Mouse (Mus musculus) gastrocnemius, adult 2 months (tissue): ENCODE measurements around the gene Mt4. TPM values are rescaled to one million over a fixed set of nuclear protein-coding genes. Genes with fewer than 3 reads are reported as not detected.
A peak's percentile ranks its signal among the peaks of the same experiment; 100 is the strongest.

ENCODE experiments used
- DNase-seq: peaks from one replicate; pipeline ENCODE4 v3.0.0; 2022
- H3K27ac ChIP-seq: fragments of 200-600 bp; 2 replicates; pipeline ENCODE4 v1.8.1; 2022; ENCODE audit warnings: mild to moderate bottlenecking
- H3K4me3 ChIP-seq: fragments of 200-600 bp; 2 replicates; pipeline ENCODE4 v1.8.1; 2022; ENCODE audit warnings: mild to moderate bottlenecking, moderate library complexity
- CTCF ChIP-seq: fragments of 200-600 bp; IDR thresholded peaks from 2 replicates; pipeline ENCODE4 v1.8.1; 2022; ENCODE audit warnings: antibody characterized with exemption, mild to moderate bottlenecking, moderate library complexity
- intact Hi-C: fragments of 180-260 bp; cut with DNase I; formaldehyde crosslinking; loops from one replicate; pipeline ENCODE4 v1.15.1; 2025
- total RNA-seq, 2 experiments: library from RNA; stranded (reverse); gene quantifications; 2 replicates each; pipeline ENCODE4 v1.2.3; 2021

Gene Mt4
- total RNA-seq, 2 experiments from 2014 or later: not detected

GRCm38 (mm10) chr8:94173848-94174403, 36.9 kb downstream of the Mt4 start:
- TF ChIP-seq CTCF: peak; percentile 11; the same call in 1 of the 2 replicates
- Histone ChIP-seq H3K4me3 (peak overlapping the region; percentile 15; the same call in 1 of the 2 replicates), H3K27ac (peak overlapping the region; percentile 35; the same call in 1 of the 2 replicates)
- DNase-seq: no peak
- intact Hi-C loops: no loop called here

GRCm38 (mm10) chr8:94174619-94175213, 37.7 kb downstream of the Mt4 start:
- intact Hi-C loops: no loop called here
- TF ChIP-seq CTCF: peak; percentile 27; the same call in 1 of the 2 replicates

GRCm38 (mm10) chr8:94177716-94178390, 40.9 kb downstream of the Mt4 start:
- peak overlapping the region; percentile 95; the same call in 1 of the 2 replicates for H3K27ac ChIP-seq
- TF ChIP-seq CTCF: no peak
- DNase-seq: no peak
- no peak overlapping the region for H3K4me3 ChIP-seq
- intact Hi-C loops: no loop called here

More at GRCm38 (mm10) chr8:94174619-94175213, 37.7 kb downstream of the Mt4 start:
- Histone ChIP-seq H3K4me3 (no peak overlapping the region), H3K27ac (no peak overlapping the region)
- DNase-seq: no peak

GRCm38 (mm10) chr8:94178857-94179712, 42.1 kb downstream of the Mt4 start, which contains the start of gene Mt1:
Mt1 (plus strand) TSS chr8:94179082.
- intact Hi-C loops: no loop called here
- Histone ChIP-seq H3K27ac (peak within 1 kb of the TSS; percentile 95), H3K4me3 (peak within 1 kb of the TSS; percentile 75)
- TF ChIP-seq CTCF: no peak
- peak; percentile 97 for DNase-seq

- H3K27ac ChIP-seq: peak overlapping the region; percentile 95
- intact Hi-C loops: no loop called here
- TF ChIP-seq CTCF: no peak
- DNase-seq: peak; percentile 41
- H3K4me3 ChIP-seq: peak overlapping the region; percentile 75
Measured at GRCm38 (mm10) chr8:94179713-94180560, 42.9 kb downstream of the Mt4 start.

GRCm38 (mm10) chr8:94180561-94180908, 43.5 kb downstream of the Mt4 start:
- Histone ChIP-seq H3K27ac (no peak overlapping the region), H3K4me3 (peak overlapping the region; percentile 75)
- TF ChIP-seq CTCF: no peak
- intact Hi-C loops: no loop called here
- no peak for DNase-seq

- intact Hi-C loops: no loop called here
- Histone ChIP-seq H3K27ac (peak overlapping the region; percentile 63), H3K4me3 (peak overlapping the region; percentile 66)
- DNase-seq: no peak
- TF ChIP-seq CTCF: no peak
Measured at GRCm38 (mm10) chr8:94182055-94182929, 45.3 kb downstream of the Mt4 start.

- Histone ChIP-seq H3K4me3 (peak overlapping the region; percentile 66), H3K27ac (peak overlapping the region; percentile 63)
- DNase-seq: peak; percentile 88
- intact Hi-C loops: no loop called here
- TF ChIP-seq CTCF: peak; percentile 80
Measured at GRCm38 (mm10) chr8:94183117-94183516, 46.1 kb downstream of the Mt4 start.

GRCm38 (mm10) chr8:94184357-94184843, 47.4 kb downstream of the Mt4 start:
- intact Hi-C loops: no loop called here

GRCm38 (mm10) chr8:94185791-94186190, 48.8 kb downstream of the Mt4 start:
- intact Hi-C loops: loop anchor here (2.0 kb wide), 1 partner anchor 19 kb away; no protein-coding TSS in a partner anchor

More at GRCm38 (mm10) chr8:94184357-94184843, 47.4 kb downstream of the Mt4 start:
- Histone ChIP-seq H3K27ac (no peak overlapping the region), H3K4me3 (no peak overlapping the region)
- TF ChIP-seq CTCF: no peak
- DNase-seq: no peak

More at GRCm38 (mm10) chr8:94185791-94186190, 48.8 kb downstream of the Mt4 start:
- no peak overlapping the region for H3K27ac ChIP-seq
- no peak for DNase-seq
- TF ChIP-seq CTCF: no peak
- H3K4me3 ChIP-seq: no peak overlapping the region
